Mouse (Mus musculus) T-helper 17 cell (primary cell): ENCODE measurements at regions not wholly inside any gene's neighbourhood (a gene's known extent, or its start where the extent isn't known, plus 50 kb on each side); places are given as distances from the start of the nearest gene placed in this dataset.
"Not testable (repeated sequence)": the region's sequence is repeated elsewhere in the genome, so short reads cannot be mapped to it uniquely, and the experiment has no call there.

Experiments used
- in situ Hi-C, 2 experiments: fragments of 300-600 bp; cut with MboI, MseI; formaldehyde crosslinking; loops; 1 replicate in 1 of 2; 2 replicates in 1 of 2; pipeline ENCODE4 v1.15.1; 2025; ENCODE audit warnings: high pct_unique_total_duplicates in 2 of 2

GRCm38 (mm10) chr12:77841844-77842415, 352.1 kb upstream of the Gm6657 start:
- in situ Hi-C loops: no loop called here

GRCm38 (mm10) chr12:77852595-77853577, 341.2 kb upstream of the Gm6657 start:
- in situ Hi-C loops: no loop called here

- in situ Hi-C loops: no loop called here
Observed at GRCm38 (mm10) chr12:77854281-77855075, 339.6 kb upstream of the Gm6657 start.

- in situ Hi-C loops: no loop called here
Observed at GRCm38 (mm10) chr12:77855796-77856195, 338.2 kb upstream of the Gm6657 start.

- in situ Hi-C loops: no loop called here
Observed at GRCm38 (mm10) chr12:77857281-77857680, 336.8 kb upstream of the Gm6657 start.

- in situ Hi-C loops: no loop called here
Observed at GRCm38 (mm10) chr12:77860769-77861557, 333.1 kb upstream of the Gm6657 start.

GRCm38 (mm10) chr12:77867947-77868495, 326.0 kb upstream of the Gm6657 start:
- in situ Hi-C loops: no loop called here

GRCm38 (mm10) chr12:77869296-77869695, 324.7 kb upstream of the Gm6657 start:
- in situ Hi-C loops: no loop called here

- in situ Hi-C loops: no loop called here
Observed at GRCm38 (mm10) chr12:77887335-77887734, 306.7 kb upstream of the Gm6657 start.

GRCm38 (mm10) chr12:77891452-77891851, 302.6 kb upstream of the Gm6657 start:
- in situ Hi-C loops: no loop called here

- in situ Hi-C loops: no loop called here
Observed at GRCm38 (mm10) chr12:77894238-77894637, 299.8 kb upstream of the Gm6657 start.

GRCm38 (mm10) chr12:77895508-77895907, 298.5 kb upstream of the Gm6657 start:
- in situ Hi-C loops: no loop called here

- in situ Hi-C loops: not testable (repeated sequence)
Observed at GRCm38 (mm10) chr12:77898974-77899373, 295.1 kb upstream of the Gm6657 start.

GRCm38 (mm10) chr12:77901254-77901653, 292.8 kb upstream of the Gm6657 start:
- in situ Hi-C loops: no loop called here

- in situ Hi-C loops: no loop called here
Observed at GRCm38 (mm10) chr12:77912863-77913554, 281.0 kb upstream of the Gm6657 start.

- in situ Hi-C loops: no loop called here
Observed at GRCm38 (mm10) chr12:77928729-77929128, 265.3 kb upstream of the Gm6657 start.

- in situ Hi-C loops: no loop called here
Observed at GRCm38 (mm10) chr12:77929571-77929970, 264.5 kb upstream of the Gm6657 start.

- in situ Hi-C loops: no loop called here
Observed at GRCm38 (mm10) chr12:77943960-77944359, 250.1 kb upstream of the Gm6657 start.

- in situ Hi-C loops: no loop called here
Observed at GRCm38 (mm10) chr12:77949474-77950017, 244.5 kb upstream of the Gm6657 start.

GRCm38 (mm10) chr12:77952492-77952891, 241.6 kb upstream of the Gm6657 start:
- in situ Hi-C loops: no loop called here
